Mouse (Mus musculus) retina, embryonic 14.5 days (tissue): ENCODE data around the gene Aplp1.

Source experiments
- DNase-seq: peaks from one replicate; pipeline ENCODE4 v3.0.0-alpha.2; 2015; ENCODE audit warnings: low spot score

Aplp1 gene

GRCm38 (mm10) chr7:30411023-30411422 lies 34.3 kb downstream of the Aplp1 start:
- no peak for DNase-seq

- no peak for DNase-seq
These were observed 35.5 kb downstream of the Aplp1 start for GRCm38 (mm10) chr7:30409789-30410188.

GRCm38 (mm10) chr7:30408639-30409038 lies 36.7 kb downstream of the Aplp1 start:
- no peak for DNase-seq

GRCm38 (mm10) chr7:30402343-30402742 lies 43.0 kb downstream of the Aplp1 start:
- no peak for DNase-seq

GRCm38 (mm10) chr7:30399671-30400070 lies 45.7 kb downstream of the Aplp1 start:
- DNase-seq = peak; percentile 40

GRCm38 (mm10) chr7:30394871-30395270 lies 50.5 kb downstream of the Aplp1 start:
- peak; percentile 24 for DNase-seq

- no peak for DNase-seq
These were observed 51.0 kb downstream of the Aplp1 start for GRCm38 (mm10) chr7:30394379-30394778.

- DNase-seq = no peak
These were observed 51.7 kb downstream of the Aplp1 start for GRCm38 (mm10) chr7:30393631-30394030.

GRCm38 (mm10) chr7:30392746-30393520 lies 52.4 kb downstream of the Aplp1 start:
- no peak for DNase-seq
